Mouse (Mus musculus) myocyte (in vitro differentiated cells): ENCODE measurements around the gene Brk1.

Experiments used
- CEBPB ChIP-seq: IDR thresholded peaks from 2 replicates; pipeline ENCODE4 v1.6.1; 2011; ENCODE audit warnings: mild to moderate bottlenecking, moderate library complexity; ENCODE audit not compliant: poor library complexity, insufficient read depth, severe bottlenecking
- E2F4 ChIP-seq: IDR thresholded peaks from one replicate; pipeline ENCODE4 v1.6.1; 2011; ENCODE audit warnings: mild to moderate bottlenecking, control low read depth, moderate library complexity; ENCODE audit not compliant: insufficient read depth
- MAX ChIP-seq: IDR thresholded peaks from one replicate; pipeline ENCODE4 v1.6.1; 2011; ENCODE audit warnings: low read depth, mild to moderate bottlenecking, control low read depth
- POLR2A ChIP-seq: IDR thresholded peaks from one replicate; pipeline ENCODE4 v1.6.1; 2011; ENCODE audit warnings: low read depth, mild to moderate bottlenecking, control low read depth, moderate library complexity; ENCODE audit not compliant: insufficient read length
- POLR2AphosphoS2 ChIP-seq: IDR thresholded peaks from one replicate; pipeline ENCODE4 v1.6.1; 2011; ENCODE audit warnings: low read depth, control low read depth; ENCODE audit not compliant: insufficient read length
- TCF12 ChIP-seq: IDR thresholded peaks from one replicate; pipeline ENCODE4 v1.6.1; 2011; ENCODE audit warnings: mild to moderate bottlenecking, control low read depth; ENCODE audit not compliant: poor library complexity, insufficient read depth, severe bottlenecking

- TF ChIP-seq MAX (no peak), TCF12 (no peak), POLR2AphosphoS2 (no peak), POLR2A (no peak), E2F4 (no peak), CEBPB (no peak)
Observed at GRCm38 (mm10) chr6:113660492-113661352, 56.1 kb downstream of the Brk1 start.
